Mouse (Mus musculus) midbrain, postnatal 0 days (tissue): ENCODE measurements around the gene Washc4. TPM values are rescaled to one million over a fixed set of nuclear protein-coding genes. Genes with fewer than 3 reads are reported as not detected.
A peak's percentile ranks its signal among the peaks of the same experiment; 100 is the strongest.
"Not testable (repeated sequence)": the region's sequence is repeated elsewhere in the genome, so short reads cannot be mapped to it uniquely, and the experiment has no call there.

Experiments used
- ATAC-seq: fragments of 200-750 bp; cut with Nextera tagmentation; 2 replicates; pipeline ENCODE4 v1.8.0; 2017; ENCODE audit warnings: moderate number of reproducible peaks, mild to moderate bottlenecking, moderate TSS enrichment, moderate library complexity; ENCODE audit not compliant: low FRiP score
- DNase-seq: peaks from one replicate; pipeline ENCODE4 v3.0.0-alpha.2; 2015; ENCODE audit warnings: low spot score
- H3K27ac ChIP-seq: fragments of 300-500 bp; sonication (generic); 2 replicates; pipeline ENCODE4 v1.5.1; 2014; ENCODE audit warnings: low read depth, mild to moderate bottlenecking, low read length, mixed read lengths
- H3K27me3 ChIP-seq: fragments of 300-500 bp; sonication (generic); 2 replicates; pipeline ENCODE4 v1.6.1; 2014; ENCODE audit warnings: low read length, control low read depth, mixed read lengths; ENCODE audit not compliant: insufficient read depth
- H3K36me3 ChIP-seq: fragments of 300-500 bp; sonication (generic); 2 replicates; pipeline ENCODE4 v1.6.1; 2014; ENCODE audit warnings: low read length, control low read depth, mixed read lengths; ENCODE audit not compliant: insufficient read depth
- H3K4me1 ChIP-seq: fragments of 300-500 bp; sonication (generic); 2 replicates; pipeline ENCODE4 v1.6.1; 2014; ENCODE audit warnings: mild to moderate bottlenecking, control low read depth, antibody characterized with exemption, low read length, mixed read lengths; ENCODE audit not compliant: insufficient read depth
- H3K4me2 ChIP-seq: fragments of 300-500 bp; sonication (generic); 2 replicates; pipeline ENCODE4 v1.6.1; 2014; ENCODE audit warnings: low read depth, mild to moderate bottlenecking, low read length, mixed read lengths; ENCODE audit not compliant: poor library complexity, severe bottlenecking
- H3K4me3 ChIP-seq: fragments of 300-500 bp; sonication (generic); 2 replicates; pipeline ENCODE4 v1.5.1; 2014; ENCODE audit warnings: low read depth, mild to moderate bottlenecking, low read length, moderate library complexity
- H3K9ac ChIP-seq: fragments of 300-500 bp; sonication (generic); replicated peaks from 2 replicates; pipeline ENCODE4 v1.6.1; 2014; ENCODE audit warnings: mild to moderate bottlenecking, low read length, moderate library complexity, mixed read lengths; ENCODE audit not compliant: poor library complexity, severe bottlenecking
- H3K9me3 ChIP-seq: fragments of 300-500 bp; sonication (generic); 2 replicates; pipeline ENCODE4 v1.6.1; 2016; ENCODE audit warnings: low read length, control low read depth
- CTCF ChIP-seq: IDR thresholded peaks from 2 replicates; pipeline ENCODE4 v1.5.1; 2016; ENCODE audit warnings: antibody characterized with exemption, mild to moderate bottlenecking
- WGBS: fragments of 180-500 bp; shearing (Covaris S2); extraction: QIAGEN DNeasy Blood & Tissue Kit; methylation state at CpG from one replicate; pipeline ENCODE4 v1.1.7; 2014; 5-methylcytosine and 5-hydroxymethylcytosine counted together
- polyA plus RNA-seq: library from polyadenylated mRNA; unstranded; fragments of >200 nt; fragmentation: Nextera tagmentation; extraction: Ambion mirVana; gene quantifications from 2 replicates; pipeline ENCODE4 v1.2.1, GENCODE M21; 2015
- total RNA-seq: library from RNA; depleted of rRNA; stranded (reverse); fragments of >200 nt; gene quantifications from 2 replicates; pipeline ENCODE4 v1.2.3, GENCODE M21; 2014; rRNA removed

Washc4 gene
- total RNA-seq (16.5 and 25.4 TPM in 2 replicates), polyA plus RNA-seq (21.8 and 22.1 TPM in 2 replicates)

GRCm38 (mm10) chr10:83543439-83544102, at the start of gene Washc4:
TSS of gene Washc4 (plus strand) at chr10:83543752.
- 2% methylated on average over 47 of the region's 49 CpGs for WGBS
- Histone ChIP-seq H3K4me2 (peak within 1 kb of the TSS; percentile 44), H3K27me3 (no peaks in the 10 kb centered on the region), H3K4me3 (peak within 1 kb of the TSS; percentile 77), H3K9me3 (no peaks in the 10 kb centered on the region), H3K9ac (peak within 1 kb of the TSS; percentile 81), H3K27ac (peak within 1 kb of the TSS; percentile 91), H3K4me1 (peaks cover 7% of the 10 kb centered on the region; the same call in 1 of the 2 replicates), H3K36me3 (no peaks in the 10 kb centered on the region)
- ATAC-seq (peak; percentile 99), DNase-seq (peak; percentile 96)
- TF ChIP-seq CTCF = no peak

GRCm38 (mm10) chr10:83497321-83497720, 46.2 kb upstream of the Washc4 start:
- Histone ChIP-seq H3K4me2 (no peak overlapping the region), H3K9me3 (no peaks in the 10 kb centered on the region), H3K4me1 (no peaks in the 10 kb centered on the region), H3K4me3 (no peak overlapping the region), H3K9ac (no peak overlapping the region), H3K36me3 (peaks cover 50% of the 10 kb centered on the region), H3K27me3 (no peaks in the 10 kb centered on the region), H3K27ac (no peak overlapping the region)
- 88% methylated on average over 13 of the region's 13 CpGs for WGBS
- no peak for ATAC-seq
- DNase-seq = no peak
- TF ChIP-seq CTCF = no peak

- peak; percentile 69 for TF ChIP-seq CTCF
- Histone ChIP-seq H3K36me3 (peaks cover 28% of the 10 kb centered on the region), H3K4me1 (no peaks in the 10 kb centered on the region), H3K9me3 (no peaks in the 10 kb centered on the region), H3K27me3 (no peaks in the 10 kb centered on the region), H3K4me3 (no peak overlapping the region), H3K9ac (no peak overlapping the region), H3K27ac (no peak overlapping the region), H3K4me2 (no peak overlapping the region)
- ATAC-seq (no peak), DNase-seq (peak; percentile 73)
- 66% methylated on average over 8 of the region's 8 CpGs for WGBS
These were observed 34.4 kb upstream of the Washc4 start for GRCm38 (mm10) chr10:83508962-83509660.

GRCm38 (mm10) chr10:83511304-83511703, 32.2 kb upstream of the Washc4 start:
- H3K4me3 ChIP-seq = no peak overlapping the region
- H3K4me1 ChIP-seq = no peaks in the 10 kb centered on the region
- H3K27me3 ChIP-seq = no peaks in the 10 kb centered on the region
- no peak overlapping the region for H3K4me2 ChIP-seq
- no peak for TF ChIP-seq CTCF
- no peak overlapping the region for H3K27ac ChIP-seq
- ATAC-seq = no peak
- H3K36me3 ChIP-seq = peaks cover 33% of the 10 kb centered on the region
- no peaks in the 10 kb centered on the region for H3K9me3 ChIP-seq
- no peak for DNase-seq
- 85% methylated on average over 5 of the region's 5 CpGs for WGBS
- no peak overlapping the region for H3K9ac ChIP-seq

GRCm38 (mm10) chr10:83513736-83514135, 29.8 kb upstream of the Washc4 start:
- Histone ChIP-seq H3K9me3 (no peaks in the 10 kb centered on the region), H3K36me3 (peaks cover 26% of the 10 kb centered on the region), H3K9ac (no peak overlapping the region), H3K4me1 (no peaks in the 10 kb centered on the region), H3K4me2 (no peak overlapping the region), H3K27ac (no peak overlapping the region), H3K27me3 (no peaks in the 10 kb centered on the region), H3K4me3 (no peak overlapping the region)
- no peak for TF ChIP-seq CTCF
- no peak for ATAC-seq
- WGBS = 88% methylated on average over 8 of the region's 8 CpGs
- DNase-seq = no peak

GRCm38 (mm10) chr10:83520990-83521389, 22.6 kb upstream of the Washc4 start:
- Histone ChIP-seq H3K27me3 (no peaks in the 10 kb centered on the region), H3K9ac (no peak overlapping the region), H3K4me3 (no peak overlapping the region), H3K4me2 (no peak overlapping the region), H3K9me3 (no peaks in the 10 kb centered on the region), H3K4me1 (no peaks in the 10 kb centered on the region), H3K36me3 (peaks cover 28% of the 10 kb centered on the region), H3K27ac (no peak overlapping the region)
- WGBS = 86% methylated on average over 4 of the region's 4 CpGs
- ATAC-seq (no peak), DNase-seq (no peak)
- peak; percentile 49 for TF ChIP-seq CTCF

GRCm38 (mm10) chr10:83524238-83524637, 19.3 kb upstream of the Washc4 start:
- DNase-seq, ATAC-seq, H3K9ac ChIP-seq, H3K27me3 ChIP-seq, H3K27ac ChIP-seq, H3K4me2 ChIP-seq, H3K4me1 ChIP-seq, H3K4me3 ChIP-seq, H3K9me3 ChIP-seq: not testable (repeated sequence)
- H3K36me3 ChIP-seq = peaks cover 23% of the 10 kb centered on the region
